Mouse (Mus musculus) heart, embryonic 16.5 days (tissue): ENCODE measurements at regions not wholly inside any gene's neighbourhood (a gene's known extent, or its start where the extent isn't known, plus 50 kb on each side); places are given as distances from the start of the nearest gene placed in this dataset.

Experiments used
- ATAC-seq: fragments of 200-750 bp; cut with Nextera tagmentation; replicated peaks from 2 replicates; pipeline ENCODE4 v1.8.0; 2017; ENCODE audit warnings: moderate number of reproducible peaks; ENCODE audit not compliant: insufficient read depth, low FRiP score; ENCODE audit errors: extremely low read depth
- H3K27ac ChIP-seq: fragments of 300-500 bp; sonication (generic); 2 replicates; pipeline ENCODE4 v1.5.1; 2014; ENCODE audit warnings: mild to moderate bottlenecking, low read length, control low read depth, moderate library complexity
- H3K27me3 ChIP-seq: fragments of 300-500 bp; sonication (generic); 2 replicates; pipeline ENCODE4 v1.6.1; 2014; ENCODE audit warnings: low read length, mixed read lengths; ENCODE audit not compliant: control insufficient read depth, insufficient read depth
- H3K36me3 ChIP-seq: fragments of 300-500 bp; sonication (generic); 2 replicates; pipeline ENCODE4 v1.6.1; 2014; ENCODE audit not compliant: control insufficient read depth, insufficient read depth
- H3K4me1 ChIP-seq: fragments of 300-500 bp; sonication (generic); 2 replicates; pipeline ENCODE4 v1.6.1; 2014; ENCODE audit warnings: low read length, mixed read lengths; ENCODE audit not compliant: control insufficient read depth, insufficient read depth
- H3K4me2 ChIP-seq: fragments of 300-500 bp; sonication (generic); 2 replicates; pipeline ENCODE4 v1.6.1; 2014; ENCODE audit warnings: low read depth, mild to moderate bottlenecking, control low read depth, low read length
- H3K4me3 ChIP-seq: fragments of 300-500 bp; sonication (generic); 2 replicates; pipeline ENCODE4 v1.5.1; 2014; ENCODE audit warnings: mild to moderate bottlenecking, control low read depth, low read length
- H3K9ac ChIP-seq: fragments of 300-500 bp; sonication (generic); 2 replicates; pipeline ENCODE4 v1.6.1; 2014; ENCODE audit warnings: low read length, control low read depth
- H3K9me3 ChIP-seq: fragments of 300-500 bp; sonication (generic); replicated peaks from 2 replicates; pipeline ENCODE4 v1.6.1; 2016; ENCODE audit warnings: low read length; ENCODE audit not compliant: control insufficient read depth
- WGBS: fragments of 180-500 bp; shearing (Covaris S2); extraction: QIAGEN DNeasy Blood & Tissue Kit; methylation state at CpG from one replicate; pipeline ENCODE4 v1.1.7; 2014; 5-methylcytosine and 5-hydroxymethylcytosine counted together

GRCm38 (mm10) chr8:12158188-12158587 lies 120.4 kb upstream of the A230072I06Rik start:
- H3K36me3 ChIP-seq: no peaks in the 10 kb centered on the region
- H3K9ac ChIP-seq: no peak overlapping the region
- ATAC-seq: no peak
- WGBS: 73% methylated on average over 9 of the region's 9 CpGs
- no peaks in the 10 kb centered on the region for H3K9me3 ChIP-seq
- H3K4me3 ChIP-seq: no peak overlapping the region
- no peak overlapping the region for H3K27ac ChIP-seq
- H3K4me2 ChIP-seq: no peak overlapping the region
- no peaks in the 10 kb centered on the region for H3K27me3 ChIP-seq
- H3K4me1 ChIP-seq: no peaks in the 10 kb centered on the region

GRCm38 (mm10) chr8:12162921-12163705 lies 115.5 kb upstream of the A230072I06Rik start:
- no peaks in the 10 kb centered on the region for H3K27me3 ChIP-seq

GRCm38 (mm10) chr8:12165487-12166152 lies 113.0 kb upstream of the A230072I06Rik start:
- no peak overlapping the region for H3K4me3 ChIP-seq
- no peaks in the 10 kb centered on the region for H3K36me3 ChIP-seq
- H3K4me1 ChIP-seq: no peaks in the 10 kb centered on the region
- H3K4me2 ChIP-seq: no peak overlapping the region
- 75% methylated on average over 23 of the region's 23 CpGs for WGBS
- no peak for ATAC-seq
- no peak overlapping the region for H3K9ac ChIP-seq
- H3K27ac ChIP-seq: no peak overlapping the region
- no peaks in the 10 kb centered on the region for H3K27me3 ChIP-seq
- no peaks in the 10 kb centered on the region for H3K9me3 ChIP-seq

More at GRCm38 (mm10) chr8:12162921-12163705, 115.5 kb upstream of the A230072I06Rik start:
- WGBS: 17% methylated on average over 22 of the region's 22 CpGs
- Histone ChIP-seq H3K27ac (no peak overlapping the region), H3K9ac (0 out of 2 replicates have a peak overlapping the region, but pooled peaks have one; percentile 16), H3K4me2 (peak overlapping the region; percentile 56), H3K9me3 (no peaks in the 10 kb centered on the region), H3K4me1 (no peaks in the 10 kb centered on the region), H3K4me3 (peak overlapping the region; percentile 27), H3K36me3 (no peaks in the 10 kb centered on the region)
- ATAC-seq: no peak

GRCm38 (mm10) chr8:12171788-12172187 lies 106.8 kb upstream of the A230072I06Rik start:
- H3K4me2 ChIP-seq: no peak overlapping the region
- H3K9ac ChIP-seq: no peak overlapping the region
- peaks cover 2% of the 10 kb centered on the region; the same call in 1 of the 2 replicates for H3K27me3 ChIP-seq
- no peak overlapping the region for H3K4me3 ChIP-seq
- 75% methylated on average over 12 of the region's 12 CpGs for WGBS
- H3K36me3 ChIP-seq: no peaks in the 10 kb centered on the region
- H3K27ac ChIP-seq: no peak overlapping the region
- H3K9me3 ChIP-seq: no peaks in the 10 kb centered on the region
- H3K4me1 ChIP-seq: no peaks in the 10 kb centered on the region
- no peak for ATAC-seq

- no peaks in the 10 kb centered on the region for H3K9me3 ChIP-seq
- H3K4me1 ChIP-seq: no peaks in the 10 kb centered on the region
- peak overlapping the region; percentile 8; the same call in 1 of the 2 replicates for H3K4me2 ChIP-seq
- no peak overlapping the region for H3K27ac ChIP-seq
- H3K27me3 ChIP-seq: peaks cover 4% of the 10 kb centered on the region; the same call in 1 of the 2 replicates
- WGBS: 43% methylated on average over 13 of the region's 13 CpGs
- H3K9ac ChIP-seq: no peak overlapping the region
- H3K36me3 ChIP-seq: no peaks in the 10 kb centered on the region
- no peak overlapping the region for H3K4me3 ChIP-seq
- no peak for ATAC-seq
Measured at GRCm38 (mm10) chr8:12175496-12175895, 103.1 kb upstream of the A230072I06Rik start.

GRCm38 (mm10) chr8:12184666-12185065 lies 94.0 kb upstream of the A230072I06Rik start:
- Histone ChIP-seq H3K4me1 (no peaks in the 10 kb centered on the region), H3K4me2 (no peak overlapping the region), H3K9ac (no peak overlapping the region), H3K4me3 (no peak overlapping the region), H3K27ac (no peak overlapping the region), H3K9me3 (no peaks in the 10 kb centered on the region), H3K27me3 (peaks cover 3% of the 10 kb centered on the region), H3K36me3 (no peaks in the 10 kb centered on the region)
- no peak for ATAC-seq
- WGBS: 79% methylated on average over 4 of the region's 4 CpGs

- WGBS: 82% methylated on average over 3 of the region's 3 CpGs
- Histone ChIP-seq H3K36me3 (no peaks in the 10 kb centered on the region), H3K27ac (no peak overlapping the region), H3K9me3 (no peaks in the 10 kb centered on the region), H3K9ac (no peak overlapping the region), H3K4me1 (no peaks in the 10 kb centered on the region), H3K4me3 (no peak overlapping the region), H3K27me3 (peaks cover 3% of the 10 kb centered on the region), H3K4me2 (no peak overlapping the region)
- no peak for ATAC-seq
Measured at GRCm38 (mm10) chr8:12187366-12187765, 91.3 kb upstream of the A230072I06Rik start.

- WGBS: 80% methylated on average over 5 of the region's 5 CpGs
- Histone ChIP-seq H3K9ac (no peak overlapping the region), H3K36me3 (no peaks in the 10 kb centered on the region), H3K4me1 (no peaks in the 10 kb centered on the region), H3K9me3 (no peaks in the 10 kb centered on the region), H3K4me2 (no peak overlapping the region), H3K27me3 (peaks cover 3% of the 10 kb centered on the region), H3K27ac (no peak overlapping the region), H3K4me3 (no peak overlapping the region)
- ATAC-seq: no peak
Measured at GRCm38 (mm10) chr8:12188451-12188850, 90.2 kb upstream of the A230072I06Rik start.

- no peak for ATAC-seq
- Histone ChIP-seq H3K4me3 (no peak overlapping the region), H3K27ac (no peak overlapping the region), H3K4me1 (no peaks in the 10 kb centered on the region), H3K9me3 (no peaks in the 10 kb centered on the region), H3K36me3 (no peaks in the 10 kb centered on the region), H3K9ac (no peak overlapping the region), H3K27me3 (no peaks in the 10 kb centered on the region; the same call in 1 of the 2 replicates), H3K4me2 (no peak overlapping the region)
- 66% methylated on average over 4 of the region's 4 CpGs for WGBS
Measured at GRCm38 (mm10) chr8:12188960-12189359, 89.7 kb upstream of the A230072I06Rik start.
